Mouse (Mus musculus): ENCODE data around the gene Frk. TPM values are rescaled to one million over a fixed set of nuclear protein-coding genes. Genes with fewer than 3 reads are reported as not detected.

Frk gene
- 1.1 and 2.2 TPM in 2 replicates for polyA plus RNA-seq (2012; rRNA removed)

GRCm38 (mm10) chr10:34483297-34484013, at the start of gene Frk:
Gene Frk, plus strand, starts transcription at chr10:34483399.

Other genes with a start within 250 kb of the Frk start
- gene Tspyl1, start 201.2 kb upstream of the Frk start, polyA plus RNA-seq (2012; rRNA removed) = 38.5 and 44.3 TPM in 2 replicates
- gene Tspyl4, start 186.0 kb upstream of the Frk start, polyA plus RNA-seq (2012; rRNA removed) = 35.6 and 38.1 TPM in 2 replicates
- not detected in 2 replicates for gene Col10a1, start 93.4 kb upstream of the Frk start, polyA plus RNA-seq (2012; rRNA removed)
- 4.1 and 4.4 TPM in 2 replicates for gene Nt5dc1, start 64.8 kb upstream of the Frk start, polyA plus RNA-seq (2012; rRNA removed)

Measured in central nervous system, embryonic 11.5 days (tissue).